Mouse (Mus musculus): ENCODE data around the gene Rnf138rt1.

GRCm38 (mm10) chrX:163734145-163734544 is 27.0 kb downstream of the Rnf138rt1 start:
- TF ChIP-seq POLR2A (IDR thresholded peaks at IDR 0.05; ENCODE audit: control insufficient read depth, low read depth, low read length) (no peak), CTCF (IDR thresholded peaks at IDR 0.05; ENCODE audit: control insufficient read depth, insufficient read depth, insufficient replicate concordance, low read depth, low read length) (no peak)
